Mouse (Mus musculus): ENCODE measurements around the gene Gm6588.
"Not testable (repeated sequence)": the region's sequence is repeated elsewhere in the genome, so short reads cannot be mapped to it uniquely, and the experiment has no call there.

Gm6588 gene

GRCm38 (mm10) chr5:112448747-112449440 is at the start of gene Gm6588:
Gm6588 (plus strand) TSS chr5:112449426.
- no peak for DNase-seq

- no peak for DNase-seq
These were observed 46.8 kb upstream of the Gm6588 start for GRCm38 (mm10) chr5:112402437-112402836.

GRCm38 (mm10) chr5:112406017-112406416 is 43.2 kb upstream of the Gm6588 start:
- DNase-seq = no peak

- DNase-seq = no peak
These were observed 40.0 kb upstream of the Gm6588 start for GRCm38 (mm10) chr5:112409274-112409673.

- DNase-seq = no peak
These were observed 38.2 kb upstream of the Gm6588 start for GRCm38 (mm10) chr5:112411072-112411471.

GRCm38 (mm10) chr5:112411514-112412335 is 37.5 kb upstream of the Gm6588 start:
- no peak for DNase-seq

- not testable (repeated sequence) for DNase-seq
These were observed 36.4 kb upstream of the Gm6588 start for GRCm38 (mm10) chr5:112412781-112413180.

- no peak for DNase-seq
These were observed 32.6 kb upstream of the Gm6588 start for GRCm38 (mm10) chr5:112416673-112417072.

GRCm38 (mm10) chr5:112418023-112418422 is 31.2 kb upstream of the Gm6588 start:
- DNase-seq = no peak

GRCm38 (mm10) chr5:112419535-112419934 is 29.7 kb upstream of the Gm6588 start:
- DNase-seq = no peak

- no peak for DNase-seq
These were observed 22.6 kb upstream of the Gm6588 start for GRCm38 (mm10) chr5:112426635-112427034.

GRCm38 (mm10) chr5:112427283-112427682 is 21.9 kb upstream of the Gm6588 start:
- peak; percentile 56 for DNase-seq

GRCm38 (mm10) chr5:112428944-112429343 is 20.3 kb upstream of the Gm6588 start:
- peak; percentile 57 for DNase-seq

- DNase-seq = no peak
These were observed 18.0 kb upstream of the Gm6588 start for GRCm38 (mm10) chr5:112431120-112431775.

- no peak for DNase-seq
These were observed 17.2 kb upstream of the Gm6588 start for GRCm38 (mm10) chr5:112432033-112432432.

GRCm38 (mm10) chr5:112433004-112433403 is 16.2 kb upstream of the Gm6588 start:
- peak; percentile 78 for DNase-seq

- DNase-seq = no peak
These were observed 10.7 kb upstream of the Gm6588 start for GRCm38 (mm10) chr5:112438535-112438934.

- DNase-seq = no peak
These were observed 3.9 kb downstream of the Gm6588 start for GRCm38 (mm10) chr5:112453088-112453487.

GRCm38 (mm10) chr5:112454966-112455555 is 5.8 kb downstream of the Gm6588 start:
- no peak for DNase-seq

GRCm38 (mm10) chr5:112459903-112460302 is 10.7 kb downstream of the Gm6588 start:
- DNase-seq = no peak

GRCm38 (mm10) chr5:112466331-112466730 is 17.1 kb downstream of the Gm6588 start:
- no peak for DNase-seq

GRCm38 (mm10) chr5:112468986-112469581 is 19.9 kb downstream of the Gm6588 start:
- no peak for DNase-seq

GRCm38 (mm10) chr5:112470144-112470543 is 20.9 kb downstream of the Gm6588 start:
- DNase-seq = peak; percentile 37
